Mouse (Mus musculus) megakaryocyte, embryonic 14.5 days (primary cell): ENCODE results near the gene Coq8a. TPM values are rescaled to one million over a fixed set of nuclear protein-coding genes. Genes with fewer than 3 reads are reported as not detected.

Experiments used
- H3K27me3 ChIP-seq: replicated peaks from 2 replicates; pipeline ENCODE3; 2012; ENCODE audit warnings: inconsistent platforms
- H3K36me3 ChIP-seq: replicated peaks from 2 replicates; pipeline ENCODE3; 2012; ENCODE audit warnings: low read length, inconsistent platforms, mixed read lengths
- H3K4me1 ChIP-seq: 2 replicates; pipeline ENCODE4 v1.6.1; 2012; ENCODE audit warnings: inconsistent platforms
- H3K4me3 ChIP-seq: replicated peaks from 2 replicates; pipeline ENCODE3; 2012; ENCODE audit warnings: moderate library complexity, mild to moderate bottlenecking, inconsistent platforms
- H3K9me3 ChIP-seq: 2 replicates; pipeline ENCODE4 v1.6.1; 2012; ENCODE audit warnings: inconsistent platforms
- FLI1 ChIP-seq: IDR thresholded peaks from 2 replicates; pipeline ENCODE4 v1.6.1; 2012; ENCODE audit warnings: low read length, inconsistent platforms, mixed read lengths
- GATA1 ChIP-seq: IDR thresholded peaks from 3 replicates; pipeline ENCODE4 v1.6.1; 2012; ENCODE audit warnings: mixed read lengths, low read length, inconsistent platforms, borderline replicate concordance
- polyA plus RNA-seq: library from polyadenylated mRNA; stranded (reverse); fragments of >175 nt; gene quantifications from 2 replicates; pipeline ENCODE4 v1.2.3, GENCODE M21; 2012; ENCODE audit warnings: low replicate concordance; ENCODE audit not compliant: insufficient read depth

Gene Coq8a
- polyA plus RNA-seq, 1 experiment: 3.1 TPM

GRCm38 (mm10) chr1:180188951-180189350 lies 10.5 kb downstream of the Coq8a start:
- Histone ChIP-seq H3K36me3 (peaks cover 9% of the 10 kb centered on the region), H3K9me3 (peaks cover 9% of the 10 kb centered on the region), H3K4me1 (peaks cover 76% of the 10 kb centered on the region), H3K4me3 (no peak overlapping the region), H3K27me3 (peaks cover 8% of the 10 kb centered on the region)
- TF ChIP-seq GATA1 (no peak), FLI1 (no peak)

- H3K27me3 ChIP-seq: peaks cover 8% of the 10 kb centered on the region
- H3K4me3 ChIP-seq: no peak overlapping the region
- peaks cover 12% of the 10 kb centered on the region for H3K36me3 ChIP-seq
- H3K9me3 ChIP-seq: peaks cover 9% of the 10 kb centered on the region
- TF ChIP-seq GATA1 (no peak), FLI1 (no peak)
- peaks cover 70% of the 10 kb centered on the region for H3K4me1 ChIP-seq
These were observed 13.0 kb downstream of the Coq8a start for GRCm38 (mm10) chr1:180186371-180186770.

- no peak for TF ChIP-seq FLI1
- TF ChIP-seq GATA1: no peak
- peaks cover 12% of the 10 kb centered on the region for H3K36me3 ChIP-seq
- peaks cover 4% of the 10 kb centered on the region for H3K27me3 ChIP-seq
- no peak overlapping the region for H3K4me3 ChIP-seq
- peaks cover 9% of the 10 kb centered on the region for H3K9me3 ChIP-seq
- peaks cover 70% of the 10 kb centered on the region for H3K4me1 ChIP-seq
These were observed 13.5 kb downstream of the Coq8a start for GRCm38 (mm10) chr1:180185877-180186276.

- H3K27me3 ChIP-seq: peaks cover 2% of the 10 kb centered on the region
- peaks cover 20% of the 10 kb centered on the region for H3K36me3 ChIP-seq
- TF ChIP-seq GATA1: no peak
- no peak for TF ChIP-seq FLI1
- peaks cover 9% of the 10 kb centered on the region for H3K9me3 ChIP-seq
- no peak overlapping the region for H3K4me3 ChIP-seq
- peaks cover 65% of the 10 kb centered on the region for H3K4me1 ChIP-seq
These were observed 14.6 kb downstream of the Coq8a start for GRCm38 (mm10) chr1:180184768-180185167.

GRCm38 (mm10) chr1:180183525-180184159 lies 15.8 kb downstream of the Coq8a start:
- Histone ChIP-seq H3K4me1 (peaks cover 58% of the 10 kb centered on the region), H3K9me3 (peaks cover 9% of the 10 kb centered on the region)
- TF ChIP-seq GATA1 (no peak), FLI1 (no peak)

GRCm38 (mm10) chr1:180182731-180183130 lies 16.7 kb downstream of the Coq8a start:
- Histone ChIP-seq H3K4me1 (peaks cover 63% of the 10 kb centered on the region), H3K27me3 (peaks cover 2% of the 10 kb centered on the region), H3K9me3 (0 out of 2 replicates have a peak, but pooled peaks cover 2% of the 10 kb centered on the region), H3K36me3 (peaks cover 32% of the 10 kb centered on the region), H3K4me3 (no peak overlapping the region)
- no peak for TF ChIP-seq GATA1
- no peak for TF ChIP-seq FLI1

More at GRCm38 (mm10) chr1:180183525-180184159, 15.8 kb downstream of the Coq8a start:
- Histone ChIP-seq H3K36me3 (peaks cover 30% of the 10 kb centered on the region), H3K27me3 (peaks cover 2% of the 10 kb centered on the region), H3K4me3 (no peak overlapping the region)

GRCm38 (mm10) chr1:180181966-180182319 lies 17.5 kb downstream of the Coq8a start:
- Histone ChIP-seq H3K9me3 (no peaks in the 10 kb centered on the region), H3K4me1 (peaks cover 63% of the 10 kb centered on the region)
- TF ChIP-seq GATA1: no peak
- no peak for TF ChIP-seq FLI1

GRCm38 (mm10) chr1:180181304-180181965 lies 18.0 kb downstream of the Coq8a start:
- Histone ChIP-seq H3K9me3 (no peaks in the 10 kb centered on the region), H3K4me3 (peak overlapping the region; percentile 26), H3K4me1 (peaks cover 63% of the 10 kb centered on the region), H3K36me3 (peaks cover 40% of the 10 kb centered on the region), H3K27me3 (peaks cover 2% of the 10 kb centered on the region)
- no peak for TF ChIP-seq GATA1
- TF ChIP-seq FLI1: no peak

More at GRCm38 (mm10) chr1:180181966-180182319, 17.5 kb downstream of the Coq8a start:
- H3K27me3 ChIP-seq: peaks cover 2% of the 10 kb centered on the region
- no peak overlapping the region for H3K4me3 ChIP-seq
- peaks cover 35% of the 10 kb centered on the region for H3K36me3 ChIP-seq

- Histone ChIP-seq H3K4me3 (no peak overlapping the region), H3K9me3 (no peaks in the 10 kb centered on the region), H3K27me3 (peaks cover 2% of the 10 kb centered on the region), H3K4me1 (peaks cover 62% of the 10 kb centered on the region), H3K36me3 (peaks cover 49% of the 10 kb centered on the region)
- TF ChIP-seq FLI1 (no peak), GATA1 (no peak)
These were observed 19.6 kb downstream of the Coq8a start for GRCm38 (mm10) chr1:180179840-180180239.

GRCm38 (mm10) chr1:180179100-180179499 lies 20.3 kb downstream of the Coq8a start:
- peaks cover 2% of the 10 kb centered on the region for H3K27me3 ChIP-seq
- H3K9me3 ChIP-seq: no peaks in the 10 kb centered on the region
- TF ChIP-seq FLI1 (no peak), GATA1 (no peak)
- peaks cover 66% of the 10 kb centered on the region for H3K4me1 ChIP-seq
- no peak overlapping the region for H3K4me3 ChIP-seq
- H3K36me3 ChIP-seq: peaks cover 51% of the 10 kb centered on the region
